Mouse (Mus musculus): ENCODE measurements at regions not wholly inside any gene's neighbourhood (a gene's known extent, or its start where the extent isn't known, plus 50 kb on each side); places are given as distances from the start of the nearest gene placed in this dataset.
A peak's percentile ranks its signal among the peaks of the same experiment; 100 is the strongest.

GRCm38 (mm10) chr8:91999661-92000060 is 197.8 kb upstream of the Irx3 start:
- DNase-seq, result no peak
- no peak overlapping the region for H3K27ac ChIP-seq (ENCODE audit: insufficient read depth, low read depth, low read length)
- H3K36me3 ChIP-seq (ENCODE audit: control insufficient read depth, insufficient read depth, low read length), result no peaks in the 10 kb centered on the region
- H3K4me1 ChIP-seq (ENCODE audit: control insufficient read depth, insufficient read depth, low read length), result no peaks in the 10 kb centered on the region
- TF ChIP-seq POLR2A (IDR thresholded peaks at IDR 0.05; ENCODE audit: low read depth, low read length), result no peak
- TF ChIP-seq CTCF (conservative IDR thresholded peaks at IDR 0.05; ENCODE audit: insufficient read depth, insufficient read length, low read depth, low read length), result no peak
- no peaks in the 10 kb centered on the region for H3K27me3 ChIP-seq (replicated peaks; ENCODE audit: control insufficient read depth, insufficient read depth, low read length)
- H3K4me3 ChIP-seq (ENCODE audit: insufficient read depth, low read depth, low read length), result no peak overlapping the region
- WGBS, result 65% methylated on average over 5 of the region's 5 CpGs

GRCm38 (mm10) chr8:91999189-91999588 is 197.3 kb upstream of the Irx3 start:
- 69% methylated on average over 2 of the region's 2 CpGs for whole genome bisulfite sequencing

GRCm38 (mm10) chr8:91997892-91998189 is 196.0 kb upstream of the Irx3 start:
- DNase-seq, result no peak
- Histone ChIP-seq H3K36me3 (ENCODE audit: control insufficient read depth, insufficient read depth, low read length) (no peaks in the 10 kb centered on the region), H3K27ac (ENCODE audit: insufficient read depth, low read depth, low read length) (no peak overlapping the region), H3K4me3 (ENCODE audit: insufficient read depth, low read depth, low read length) (no peak overlapping the region), H3K4me1 (ENCODE audit: control insufficient read depth, insufficient read depth, low read length) (no peaks in the 10 kb centered on the region), H3K27me3 (replicated peaks; ENCODE audit: control insufficient read depth, insufficient read depth, low read length) (no peaks in the 10 kb centered on the region)
- no peak for TF ChIP-seq POLR2A (IDR thresholded peaks at IDR 0.05; ENCODE audit: low read depth, low read length)
- TF ChIP-seq CTCF (conservative IDR thresholded peaks at IDR 0.05; ENCODE audit: insufficient read depth, insufficient read length, low read depth, low read length), result no peak

More at GRCm38 (mm10) chr8:91999189-91999588, 197.3 kb upstream of the Irx3 start:
- Histone ChIP-seq H3K36me3 (ENCODE audit: control insufficient read depth, insufficient read depth, low read length) (no peaks in the 10 kb centered on the region), H3K27me3 (replicated peaks; ENCODE audit: control insufficient read depth, insufficient read depth, low read length) (no peaks in the 10 kb centered on the region), H3K4me3 (ENCODE audit: insufficient read depth, low read depth, low read length) (no peak overlapping the region), H3K4me1 (ENCODE audit: control insufficient read depth, insufficient read depth, low read length) (no peaks in the 10 kb centered on the region), H3K27ac (ENCODE audit: insufficient read depth, low read depth, low read length) (no peak overlapping the region)
- TF ChIP-seq CTCF (conservative IDR thresholded peaks at IDR 0.05; ENCODE audit: insufficient read depth, insufficient read length, low read depth, low read length), result no peak
- TF ChIP-seq POLR2A (IDR thresholded peaks at IDR 0.05; ENCODE audit: low read depth, low read length), result no peak
- DNase-seq, result peak; percentile 52

GRCm38 (mm10) chr8:91997023-91997891 is 195.4 kb upstream of the Irx3 start:
- 68% methylated on average over 26 of the region's 26 CpGs for WGBS
- no peak overlapping the region for H3K27ac ChIP-seq (ENCODE audit: insufficient read depth, low read depth, low read length)
- H3K4me1 ChIP-seq (ENCODE audit: control insufficient read depth, insufficient read depth, low read length), result no peaks in the 10 kb centered on the region
- no peak for DNase-seq
- no peaks in the 10 kb centered on the region for H3K36me3 ChIP-seq (ENCODE audit: control insufficient read depth, insufficient read depth, low read length)
- TF ChIP-seq CTCF (conservative IDR thresholded peaks at IDR 0.05; ENCODE audit: insufficient read depth, insufficient read length, low read depth, low read length) (no peak), POLR2A (IDR thresholded peaks at IDR 0.05; ENCODE audit: low read depth, low read length) (no peak)
- no peak overlapping the region for H3K4me3 ChIP-seq (ENCODE audit: insufficient read depth, low read depth, low read length)
- H3K27me3 ChIP-seq (replicated peaks; ENCODE audit: control insufficient read depth, insufficient read depth, low read length), result no peaks in the 10 kb centered on the region

GRCm38 (mm10) chr8:91996305-91997022 is 194.6 kb upstream of the Irx3 start:
- H3K27me3 ChIP-seq (replicated peaks; ENCODE audit: control insufficient read depth, insufficient read depth, low read length), result no peaks in the 10 kb centered on the region
- H3K4me3 ChIP-seq (ENCODE audit: insufficient read depth, low read depth, low read length), result no peak overlapping the region
- no peaks in the 10 kb centered on the region for H3K36me3 ChIP-seq (ENCODE audit: control insufficient read depth, insufficient read depth, low read length)
- WGBS, result 69% methylated on average over 10 of the region's 10 CpGs
- no peaks in the 10 kb centered on the region for H3K4me1 ChIP-seq (ENCODE audit: control insufficient read depth, insufficient read depth, low read length)
- H3K27ac ChIP-seq (ENCODE audit: insufficient read depth, low read depth, low read length), result no peak overlapping the region
- no peak for TF ChIP-seq POLR2A (IDR thresholded peaks at IDR 0.05; ENCODE audit: low read depth, low read length)
- no peak for TF ChIP-seq CTCF (conservative IDR thresholded peaks at IDR 0.05; ENCODE audit: insufficient read depth, insufficient read length, low read depth, low read length)
- no peak for DNase-seq

- no peak overlapping the region for H3K4me3 ChIP-seq (ENCODE audit: insufficient read depth, low read depth, low read length)
- H3K27me3 ChIP-seq (replicated peaks; ENCODE audit: control insufficient read depth, insufficient read depth, low read length), result no peaks in the 10 kb centered on the region
- 86% methylated on average over 9 of the region's 9 CpGs for WGBS
- TF ChIP-seq POLR2A (IDR thresholded peaks at IDR 0.05; ENCODE audit: low read depth, low read length) (no peak), CTCF (conservative IDR thresholded peaks at IDR 0.05; ENCODE audit: insufficient read depth, insufficient read length, low read depth, low read length) (no peak)
- no peaks in the 10 kb centered on the region for H3K4me1 ChIP-seq (ENCODE audit: control insufficient read depth, insufficient read depth, low read length)
- H3K36me3 ChIP-seq (ENCODE audit: control insufficient read depth, insufficient read depth, low read length), result no peaks in the 10 kb centered on the region
- no peak for DNase-seq
- no peak overlapping the region for H3K27ac ChIP-seq (ENCODE audit: insufficient read depth, low read depth, low read length)
Measured at GRCm38 (mm10) chr8:91995407-91996144, 193.7 kb upstream of the Irx3 start.

Measured in kidney, adult 2 months (tissue).